Mouse (Mus musculus) E14TG2a.4 (cell line): ENCODE results near the gene Cers5.

Source experiments
- CTCF ChIP-seq: conservative IDR thresholded peaks from 2 replicates; pipeline ENCODE4 v1.5.1; 2014; ENCODE audit warnings: low read length
- NANOG ChIP-seq: IDR thresholded peaks from 2 replicates; pipeline ENCODE4 v1.6.1; 2014; ENCODE audit warnings: borderline replicate concordance, low read length, mixed read lengths

DNA sequence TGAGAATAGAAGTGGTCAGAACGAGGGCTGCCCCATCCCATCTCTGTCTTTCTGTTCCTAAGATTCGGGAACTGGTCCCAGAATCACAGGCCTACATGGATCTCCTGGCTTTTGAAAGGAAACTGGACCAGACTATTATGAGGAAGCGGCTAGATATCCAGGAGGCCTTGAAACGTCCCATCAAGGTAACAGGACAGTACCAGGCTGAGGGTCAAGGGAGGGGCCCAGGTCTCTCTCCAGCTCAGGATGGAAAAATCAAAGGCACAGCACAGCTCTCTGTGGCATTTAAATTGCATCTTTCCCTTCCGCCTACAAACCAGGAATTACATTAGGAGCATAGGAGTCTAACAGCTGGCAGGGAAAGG, 69.0 kb downstream of the Cers5 start:
- TF ChIP-seq CTCF (no peak), NANOG (no peak)
